Mouse (Mus musculus) testis, postnatal 10 days (tissue): ENCODE data around the gene Cwc25.

Experiments used
- DNase-seq: peaks from one replicate; pipeline ENCODE4 v3.0.0; 2021; ENCODE audit warnings: low spot score

Gene Cwc25

GRCm38 (mm10) chr11:97699626-97700002, 66.7 kb downstream of the Cwc25 start:
- peak; percentile 97 for DNase-seq

- peak; percentile 94 for DNase-seq
Observed at GRCm38 (mm10) chr11:97698741-97699611, 67.4 kb downstream of the Cwc25 start.

GRCm38 (mm10) chr11:97697891-97698529, 68.3 kb downstream of the Cwc25 start:
- DNase-seq: no peak

GRCm38 (mm10) chr11:97697199-97697890, 69.0 kb downstream of the Cwc25 start:
- no peak for DNase-seq

GRCm38 (mm10) chr11:97696669-97697068, 69.7 kb downstream of the Cwc25 start:
- no peak for DNase-seq

- no peak for DNase-seq
Observed at GRCm38 (mm10) chr11:97695712-97696401, 70.5 kb downstream of the Cwc25 start.
